Mouse (Mus musculus): ENCODE results near the gene 6330409D20Rik. TPM values are rescaled to one million over a fixed set of nuclear protein-coding genes. Genes with fewer than 3 reads are reported as not detected.
A peak's percentile ranks its signal among the peaks of the same experiment; 100 is the strongest.

6330409D20Rik gene
- total RNA-seq, 4 experiments from 2014 or later: 2.0 to 2.8 (median 2.3) TPM

DNA sequence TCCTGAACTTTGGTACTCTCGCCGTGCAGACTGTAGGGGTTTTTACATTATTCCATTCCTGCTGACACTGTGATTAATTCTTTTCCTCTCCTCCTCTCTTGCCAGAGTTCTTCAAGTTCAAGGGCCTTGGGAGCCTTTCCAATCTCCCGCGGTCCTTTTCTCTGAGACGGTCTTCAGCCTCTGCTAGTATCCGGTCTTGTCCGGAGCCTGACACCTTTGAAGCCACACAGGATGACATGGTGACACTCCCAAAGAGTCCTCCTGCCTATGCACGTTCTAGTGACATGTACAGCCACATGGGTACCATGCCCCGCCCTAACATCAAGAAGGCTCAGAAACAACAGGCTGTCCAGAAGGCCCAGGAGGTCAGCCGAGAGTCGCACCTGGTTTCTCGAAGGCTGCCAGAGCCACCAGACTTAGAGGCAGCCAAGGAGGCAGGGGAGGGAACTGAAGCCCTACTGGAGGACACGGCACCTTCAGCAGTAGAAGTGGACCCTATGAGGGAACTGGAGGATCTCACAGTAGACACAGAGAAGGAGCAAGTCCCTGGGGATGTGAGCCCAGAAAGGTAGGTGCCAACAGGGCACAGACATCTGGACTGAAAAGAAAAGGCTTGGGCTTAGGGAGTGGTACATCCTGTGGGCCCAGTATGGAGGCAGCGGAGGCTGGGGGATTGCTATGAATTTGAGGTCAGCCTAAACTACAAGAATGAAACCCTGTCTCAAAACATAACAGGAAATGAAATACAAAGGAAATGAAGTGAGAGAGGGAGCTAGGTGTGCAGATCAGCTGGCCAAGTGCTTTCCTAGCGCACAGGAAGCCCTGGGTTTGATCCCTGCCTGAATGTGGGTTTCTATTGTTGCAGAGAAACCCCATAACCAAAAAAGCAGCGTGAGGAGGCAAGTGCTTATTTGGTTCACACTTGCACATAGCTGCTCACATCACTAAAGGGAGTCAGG lies 15.7 kb downstream of the 6330409D20Rik start:
- DNase-seq (ENCODE audit: low spot score in 2 of 2): no peak

DNA sequence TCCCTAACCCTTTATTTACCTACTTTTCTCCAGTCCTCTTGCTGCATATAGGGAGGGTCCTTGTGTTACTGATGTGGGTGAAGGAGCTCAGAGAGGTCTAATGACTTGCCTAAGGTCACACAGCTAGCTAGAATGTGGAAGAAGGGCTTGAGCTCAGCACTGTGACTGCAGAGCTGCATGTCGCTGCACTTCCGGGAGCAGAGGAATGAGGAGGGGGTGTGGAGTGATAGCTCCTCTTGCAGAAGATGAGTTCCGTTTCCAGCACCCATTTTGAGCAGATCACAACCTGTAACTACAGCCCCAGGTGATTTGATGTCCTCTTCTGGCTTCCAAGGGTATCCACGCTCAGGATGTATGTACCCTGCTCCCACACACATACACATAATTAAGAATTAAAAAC lies 16.7 kb downstream of the 6330409D20Rik start:
- DNase-seq (ENCODE audit: low spot score in 2 of 2): no peak

DNA sequence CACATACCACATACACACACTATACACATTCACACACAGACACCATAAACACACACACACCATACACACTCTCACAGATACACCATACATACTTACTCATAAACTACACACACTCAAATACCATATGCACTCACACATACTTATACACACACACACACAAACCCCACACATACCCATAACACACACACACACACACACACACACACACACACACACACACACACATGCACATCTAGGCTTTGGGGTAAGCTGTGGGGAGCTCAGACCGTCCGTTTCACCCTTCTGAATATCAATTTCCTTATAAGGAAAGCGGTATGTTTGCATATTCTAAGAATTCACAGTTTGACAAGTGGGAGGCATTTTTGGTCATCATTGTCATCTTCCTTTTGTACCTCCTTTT lies 18.2 kb downstream of the 6330409D20Rik start:
- no peak for DNase-seq (ENCODE audit: low spot score in 2 of 2)

DNA sequence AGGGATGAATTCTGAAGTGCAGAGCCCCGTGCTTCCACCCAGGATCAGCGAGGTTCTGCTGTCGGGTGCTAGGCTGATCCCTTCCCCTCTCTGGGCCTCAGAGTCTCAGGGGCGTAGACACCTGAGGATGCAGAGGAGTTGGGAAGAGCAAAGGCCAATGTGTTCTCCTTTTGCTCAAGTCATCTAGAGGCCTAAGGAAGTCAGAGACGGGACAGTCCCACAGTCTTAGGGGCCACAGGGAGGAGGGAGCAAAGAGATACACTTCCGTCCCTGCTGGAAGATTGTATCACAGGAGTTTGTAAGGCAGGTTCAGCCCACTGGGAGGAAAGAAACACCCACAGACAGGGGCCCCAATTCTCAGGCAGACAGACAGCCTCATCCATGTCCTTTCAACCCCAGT lies 18.8 kb downstream of the 6330409D20Rik start:
- no peak for DNase-seq (ENCODE audit: low spot score in 2 of 2)

DNA sequence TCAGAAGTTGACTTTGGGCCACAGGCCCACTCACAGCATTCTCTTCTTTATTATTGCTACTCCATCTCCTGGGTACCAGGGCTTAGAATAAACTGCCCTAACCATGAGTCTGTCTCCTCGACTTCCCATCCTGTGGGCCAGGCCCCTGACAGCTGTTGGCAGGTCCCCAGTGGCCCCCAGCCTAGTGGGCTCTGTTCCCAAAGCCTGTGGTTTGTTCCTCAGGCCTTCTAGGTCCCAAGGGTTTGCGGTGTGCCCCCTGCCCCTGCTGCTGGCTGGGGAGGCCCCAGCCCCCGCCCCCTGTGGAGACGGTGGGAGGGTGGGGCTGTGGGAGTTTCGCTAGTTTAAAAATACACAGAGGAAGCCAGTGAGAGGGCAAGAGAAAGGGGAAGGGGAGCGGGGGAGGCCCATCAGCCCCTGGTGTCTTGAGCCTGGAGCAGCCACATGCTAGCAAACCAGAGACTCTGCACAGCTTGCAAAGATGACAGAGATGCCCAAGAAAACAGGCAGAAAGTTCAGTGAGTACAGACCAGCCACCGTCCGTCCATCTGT lies 20.1 kb downstream of the 6330409D20Rik start, which contains the start of gene Sh2d3c:
TSS of gene Sh2d3c (plus strand) at position 375 of the 549 bp plus-strand sequence.
- no peak for DNase-seq (ENCODE audit: low spot score in 2 of 2)

DNA sequence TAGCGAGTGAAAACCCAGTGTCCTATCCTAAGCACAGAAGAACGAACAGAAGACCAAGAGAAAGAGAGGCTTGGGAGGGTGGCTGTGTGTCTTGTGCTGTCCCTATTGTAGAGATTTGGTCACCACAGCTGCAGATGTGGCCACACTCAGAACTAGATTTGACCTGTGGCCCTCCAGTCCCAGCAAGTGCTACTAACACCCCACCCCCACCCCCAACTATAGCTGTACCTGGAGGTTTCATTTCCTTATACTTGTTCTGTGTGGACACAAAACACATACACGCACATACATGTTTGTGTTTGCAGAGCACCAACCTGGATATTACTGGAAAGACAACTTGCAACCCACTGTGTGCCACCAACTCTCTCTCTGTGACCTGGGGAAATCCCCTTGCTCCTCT lies 20.8 kb downstream of the 6330409D20Rik start:
- no peak for DNase-seq (ENCODE audit: low spot score in 2 of 2)

DNA sequence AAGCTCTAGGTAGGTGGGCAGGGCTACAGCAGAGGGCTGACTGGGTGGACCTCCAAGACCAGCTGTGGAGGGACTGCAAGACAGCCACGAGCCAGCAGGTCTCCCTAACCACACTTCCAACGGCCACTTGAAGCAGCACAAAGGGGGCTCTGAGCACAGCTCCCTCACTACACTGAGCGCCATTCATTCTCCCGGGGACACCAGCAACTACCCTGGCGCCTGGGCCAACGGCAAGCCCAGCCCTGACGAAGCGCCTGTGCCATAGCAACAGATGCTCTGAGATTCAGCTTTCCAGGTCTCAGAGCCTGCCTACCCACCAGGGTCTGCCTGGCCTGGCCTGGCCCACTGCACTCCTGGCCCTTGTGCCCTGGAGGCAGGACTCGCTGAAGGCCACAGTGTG lies 22.1 kb downstream of the 6330409D20Rik start:
- DNase-seq (ENCODE audit: low spot score in 2 of 2): no peak

DNA sequence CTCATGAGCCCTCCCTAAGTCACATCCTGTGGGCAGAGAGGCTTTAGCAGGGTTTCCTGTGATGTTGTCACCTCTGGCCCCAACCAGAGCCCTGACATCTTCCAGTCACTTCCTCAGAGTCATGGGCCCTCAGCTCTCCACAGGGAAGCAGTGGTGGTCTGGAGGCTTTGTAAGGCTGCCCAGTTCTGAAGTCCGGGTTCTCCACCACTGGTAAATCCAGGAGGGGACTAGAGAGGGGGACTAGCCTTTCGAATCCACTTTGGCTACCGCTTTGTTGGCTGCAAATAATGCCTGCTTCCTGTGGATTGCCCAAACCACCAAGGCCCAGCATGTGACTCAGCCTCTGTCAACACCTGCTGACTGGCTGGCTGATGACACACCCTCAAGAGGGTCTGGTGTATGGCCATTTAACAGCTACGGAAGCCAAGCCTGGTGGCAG lies 25.8 kb downstream of the 6330409D20Rik start:
- DNase-seq (ENCODE audit: low spot score in 2 of 2): no peak

DNA sequence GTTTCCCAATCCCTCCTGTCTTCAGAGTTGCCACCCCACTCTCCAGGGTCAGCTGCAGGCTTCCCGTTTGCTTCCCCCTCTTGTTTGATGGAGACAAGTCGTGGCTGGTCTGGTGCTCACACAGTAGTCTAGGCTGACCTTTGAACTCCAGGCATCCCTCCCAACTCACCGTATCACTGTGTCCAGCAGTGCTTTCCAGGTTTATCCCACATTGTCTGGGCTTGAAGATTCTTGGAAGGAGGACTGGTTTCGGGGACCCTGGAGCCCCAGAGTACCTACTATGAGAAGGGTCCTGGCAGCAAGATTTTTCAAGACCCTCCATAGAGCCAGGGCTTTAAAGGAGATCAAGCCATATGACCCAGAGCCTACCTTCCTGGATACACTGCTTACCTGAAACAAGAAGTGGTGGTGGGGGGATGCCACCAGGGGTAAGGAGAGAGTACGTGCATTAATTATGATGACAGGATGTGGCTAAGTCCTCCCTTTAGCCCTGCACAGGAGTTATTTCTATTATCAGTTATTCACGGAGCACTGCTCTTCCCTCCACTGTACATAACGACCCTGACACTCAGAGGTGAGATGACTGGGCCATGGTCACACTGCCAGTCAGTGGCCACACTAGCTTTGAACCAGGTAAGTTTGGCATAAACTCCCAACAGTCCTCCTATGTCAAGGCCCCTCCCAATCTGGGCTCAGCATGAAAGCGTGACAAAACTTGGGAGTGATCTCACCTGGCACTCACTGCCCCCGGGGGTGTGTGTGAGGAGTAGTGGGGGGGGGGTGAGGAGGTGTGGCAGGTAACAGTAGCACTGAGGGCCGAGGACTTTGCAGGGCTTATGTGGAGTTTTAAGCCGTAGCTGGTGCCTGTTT lies 26.5 kb downstream of the 6330409D20Rik start:
- no peak for DNase-seq (ENCODE audit: low spot score in 2 of 2)

DNA sequence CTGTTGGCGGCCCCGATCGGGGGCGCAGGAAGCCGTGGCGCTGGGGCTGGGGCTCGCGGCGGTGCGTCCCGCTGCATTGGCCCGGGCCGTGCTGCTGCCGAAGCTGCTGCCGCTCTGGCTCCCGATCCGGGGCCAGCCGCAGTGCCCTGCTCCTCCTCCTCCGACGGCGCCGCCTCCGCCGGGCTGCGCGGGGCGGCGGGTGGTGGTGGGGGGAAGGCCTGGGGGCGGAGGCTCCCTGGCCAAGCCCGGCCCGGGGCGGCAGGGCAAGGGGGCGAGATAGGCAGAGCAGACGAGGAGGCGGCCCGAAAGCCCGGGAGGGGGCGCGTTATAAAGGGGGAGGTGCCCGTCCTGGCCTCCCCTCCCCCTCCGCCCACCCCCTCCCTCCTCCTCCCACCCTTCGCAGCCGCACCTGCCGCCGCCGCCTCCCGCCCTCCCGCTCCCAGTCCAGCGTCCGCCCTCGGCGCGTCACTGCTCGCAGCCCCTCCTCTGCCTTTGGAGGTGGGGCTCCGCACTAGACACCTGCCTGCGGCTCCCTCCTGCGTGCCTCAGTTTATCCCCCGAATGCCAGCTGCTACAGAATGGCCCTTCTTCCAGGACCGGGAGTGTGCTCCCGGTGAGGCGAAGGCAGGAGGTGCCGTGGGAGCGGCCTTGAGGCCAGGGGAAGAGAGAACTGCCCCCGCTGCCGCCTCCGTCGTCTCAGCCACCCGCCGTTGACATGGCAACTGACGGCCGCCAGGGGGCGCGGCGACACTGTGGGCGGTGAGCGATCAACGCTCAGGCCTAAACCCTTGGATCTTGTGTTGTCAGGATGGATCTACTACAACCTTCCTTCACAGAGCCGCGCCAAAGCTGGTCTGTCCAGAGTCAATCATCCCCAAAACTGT lies 27.6 kb downstream of the 6330409D20Rik start, which contains the start of gene Cdk9:
TSS of gene Cdk9 (minus strand) at position 143 of the 884 bp plus-strand sequence.
- peak; percentile 86 to 88 for DNase-seq (ENCODE audit: low spot score in 2 of 2)

DNA sequence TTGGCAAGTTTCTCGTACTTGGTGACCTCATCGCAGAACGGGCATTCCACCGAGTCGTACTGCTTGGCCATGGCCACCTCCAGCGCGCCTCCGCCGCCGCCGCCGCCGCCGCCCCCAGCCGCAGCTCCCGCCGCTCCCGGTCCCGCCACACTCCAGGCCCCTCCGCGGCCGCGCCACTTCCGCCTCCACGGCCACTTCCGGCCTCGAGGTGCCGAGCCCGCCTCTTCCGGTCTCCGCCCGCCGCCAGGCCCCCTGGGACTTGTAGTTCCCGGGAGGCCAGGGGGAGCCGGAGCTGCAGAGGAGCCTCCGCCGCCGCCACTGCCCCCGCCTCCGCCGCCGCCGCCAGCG lies 28.3 kb downstream of the 6330409D20Rik start:
- DNase-seq (ENCODE audit: low spot score in 2 of 2): peak in 1 of 2 experiments; percentile 91

DNA sequence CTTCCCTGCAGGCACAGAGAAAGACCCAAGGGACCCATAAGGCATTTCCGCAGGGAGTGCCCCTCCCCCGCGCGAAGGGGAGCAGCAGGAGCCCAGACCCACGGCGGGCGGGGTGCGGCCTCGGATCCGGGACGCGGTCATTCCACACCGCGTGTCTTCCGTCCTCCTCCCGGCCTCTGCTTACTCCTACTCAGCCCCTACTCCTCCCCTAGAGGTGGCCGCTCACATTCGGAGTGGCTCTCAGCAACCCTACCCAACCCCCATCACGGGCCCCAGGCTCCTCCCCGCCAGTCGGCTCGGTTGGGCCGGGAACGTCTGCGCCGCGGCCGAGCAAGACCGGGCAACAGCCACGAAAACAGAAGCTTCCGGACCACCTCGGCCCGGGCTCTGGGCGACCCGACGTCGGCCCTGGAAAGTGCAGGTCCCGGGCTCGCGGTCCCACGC lies 28.7 kb downstream of the 6330409D20Rik start:
- no peak for DNase-seq (ENCODE audit: low spot score in 2 of 2)

DNA sequence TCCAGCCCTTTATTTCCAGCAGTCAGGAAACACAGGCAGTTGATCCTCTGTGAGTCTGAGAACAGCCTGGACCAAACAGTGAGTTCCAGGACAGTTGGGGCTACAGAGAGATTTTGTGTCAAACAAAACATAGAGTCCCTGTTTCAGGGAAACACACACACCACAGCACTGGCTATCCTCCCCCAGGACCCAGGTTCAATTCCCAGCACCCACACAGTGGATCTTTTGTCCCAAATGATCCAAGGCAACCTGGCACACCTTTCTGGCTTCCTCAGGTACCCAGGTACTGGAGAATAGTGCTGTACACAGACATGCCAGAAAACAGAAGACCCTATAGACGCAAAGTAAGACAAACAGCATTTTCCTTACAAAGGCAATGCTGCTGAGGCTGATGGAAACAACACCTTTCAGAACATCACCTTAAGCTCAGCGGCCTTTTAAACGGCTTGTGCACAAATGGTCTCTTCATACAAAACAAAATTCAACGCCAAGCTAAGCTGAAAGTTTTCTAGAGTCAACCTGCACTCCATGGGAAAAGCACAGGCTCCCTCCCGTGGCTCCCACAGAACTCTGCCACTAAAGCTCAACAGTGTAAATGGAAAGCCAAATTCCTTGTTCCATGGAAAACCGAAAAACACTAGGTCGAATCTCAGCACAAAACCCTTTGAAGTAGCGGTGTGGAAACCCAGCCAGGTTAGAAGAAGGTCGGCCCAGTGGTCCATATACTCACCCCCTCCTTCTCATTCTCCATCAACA lies 29.3 kb downstream of the 6330409D20Rik start:
- DNase-seq (ENCODE audit: low spot score in 2 of 2): no peak

DNA sequence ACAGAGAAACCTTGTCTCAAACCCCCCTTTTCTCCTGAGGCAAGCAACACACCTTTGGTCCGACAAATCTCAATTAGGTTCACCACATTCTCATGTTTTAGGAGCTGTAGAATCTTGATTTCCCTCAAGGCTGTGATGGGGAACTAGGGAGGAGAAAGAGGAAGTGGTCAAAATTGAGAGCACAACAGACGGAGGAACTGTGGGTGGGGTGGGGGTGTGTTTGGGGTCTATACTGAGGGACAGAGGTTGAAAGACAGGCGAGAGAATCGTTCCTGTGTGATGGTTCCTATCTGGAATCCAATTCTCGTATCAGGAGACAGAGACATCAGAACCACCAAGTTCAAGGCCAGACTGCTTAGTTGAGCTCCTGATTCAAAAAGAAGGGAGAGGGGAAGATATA lies 30.4 kb downstream of the 6330409D20Rik start:
- no peak for DNase-seq (ENCODE audit: low spot score in 2 of 2)

DNA sequence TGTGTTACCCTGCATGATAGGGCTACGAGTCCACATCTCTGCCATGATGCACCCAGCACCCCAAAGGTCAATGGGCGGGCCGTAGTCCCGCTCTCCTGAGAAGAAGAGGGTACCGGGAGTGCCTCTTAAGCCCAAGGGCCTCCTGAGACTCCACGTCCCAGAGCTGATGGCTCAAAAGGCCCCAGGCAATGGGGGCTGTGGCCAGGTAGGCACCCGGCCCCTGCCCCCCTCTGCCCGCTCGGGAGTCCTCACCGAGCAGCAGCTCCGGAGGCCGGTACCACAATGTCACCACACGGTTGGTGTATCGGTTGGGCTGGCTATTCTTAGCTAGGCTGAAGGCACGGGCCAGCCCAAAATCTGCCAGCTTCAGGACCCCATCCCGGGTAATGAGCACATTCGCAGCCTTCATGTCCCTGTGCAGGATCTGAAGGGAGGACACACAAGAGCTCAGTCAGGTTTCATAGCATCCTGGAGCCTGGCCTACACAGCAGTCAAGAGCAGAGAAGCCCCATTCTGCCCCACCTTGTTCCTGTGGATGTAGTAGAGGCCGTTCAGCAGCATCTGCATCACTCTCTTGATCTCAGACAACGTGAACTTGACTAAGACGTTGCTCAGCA lies 31.2 kb downstream of the 6330409D20Rik start:
- DNase-seq (ENCODE audit: low spot score in 2 of 2): no peak

DNA sequence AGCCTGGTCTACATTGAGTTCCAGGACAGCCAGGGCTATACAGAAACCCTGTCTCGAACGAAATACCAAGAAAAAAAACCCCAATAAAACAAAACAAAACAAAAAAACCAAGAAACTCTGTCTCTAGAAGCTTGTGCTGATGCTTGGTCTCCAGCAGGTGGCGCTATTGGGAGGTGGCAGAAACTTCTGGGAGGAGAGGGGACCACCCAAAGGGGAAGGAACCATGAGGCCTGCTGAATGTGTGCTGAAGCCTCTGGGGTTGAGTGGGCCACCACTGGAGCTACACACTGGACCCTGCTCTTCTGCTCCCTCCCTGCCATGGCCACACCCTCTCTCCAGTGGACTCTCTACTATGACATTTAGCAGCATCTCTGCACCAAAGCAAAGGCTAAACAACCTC lies 32.2 kb downstream of the 6330409D20Rik start:
- no peak for DNase-seq (ENCODE audit: low spot score in 2 of 2)

DNA sequence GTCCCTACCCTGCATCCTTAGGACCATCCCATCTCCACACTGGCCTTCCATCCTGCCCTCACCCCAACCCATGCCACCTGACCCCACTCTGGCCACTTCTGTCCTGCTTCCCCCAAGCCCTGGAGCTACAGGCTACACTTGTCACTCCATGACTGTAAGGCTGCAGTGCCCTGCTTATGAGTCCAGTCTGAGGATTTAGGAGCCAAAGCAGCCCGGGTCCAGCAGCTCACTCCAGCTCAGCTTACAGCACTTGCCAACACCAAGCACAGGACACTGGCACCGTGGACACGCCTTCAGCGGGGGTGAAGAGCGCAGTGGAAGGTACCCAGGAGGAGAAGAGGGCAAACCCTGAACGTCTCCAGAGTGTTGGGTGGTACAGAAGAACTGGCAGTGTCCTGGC lies 33.8 kb downstream of the 6330409D20Rik start:
- DNase-seq (ENCODE audit: low spot score in 2 of 2): no peak

DNA sequence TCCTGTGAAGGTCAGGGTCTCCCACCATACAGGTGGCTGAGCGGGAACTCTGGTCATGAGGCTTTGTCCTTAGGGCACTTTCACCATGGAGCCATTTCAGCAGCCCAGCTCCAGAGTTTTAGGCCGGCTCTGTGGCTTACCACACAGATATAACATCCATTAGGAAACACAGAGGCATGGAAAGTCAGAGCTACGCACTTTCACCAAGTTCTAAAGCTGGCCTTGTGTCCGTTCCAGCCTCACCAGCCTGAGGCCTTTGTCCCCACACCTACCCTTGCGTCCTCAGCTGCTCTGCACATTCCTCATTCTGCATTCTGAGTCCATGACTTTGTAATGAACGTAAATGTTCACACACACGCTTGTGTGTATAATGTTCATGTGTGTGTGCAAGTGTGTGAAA lies 35.8 kb downstream of the 6330409D20Rik start:
- DNase-seq (ENCODE audit: low spot score in 2 of 2): no peak

DNA sequence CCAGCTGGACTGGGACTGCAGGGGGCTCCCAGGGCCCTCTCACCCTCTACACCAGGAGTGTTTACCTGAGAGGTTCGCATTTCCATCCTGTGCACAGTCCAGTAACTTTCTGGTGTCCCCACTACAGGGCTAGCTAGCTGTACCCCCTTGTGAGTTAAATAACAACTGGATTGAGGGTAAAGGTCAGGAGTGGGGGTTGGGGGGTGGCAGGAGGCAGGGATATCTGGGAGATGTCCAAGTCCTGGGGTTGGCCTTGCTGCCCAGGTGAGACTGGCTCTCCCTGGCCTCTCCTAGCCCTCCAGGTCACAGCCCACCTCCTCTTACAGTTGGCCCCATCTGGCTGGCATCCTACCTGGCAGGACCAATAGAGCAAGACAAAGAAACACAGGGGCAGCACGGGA lies 36.8 kb downstream of the 6330409D20Rik start, which contains the start of gene Fpgs:
TSS of gene Fpgs (minus strand) at position 125 of the 401 bp plus-strand sequence.
- DNase-seq (ENCODE audit: low spot score in 2 of 2): no peak
